Mouse (Mus musculus) MEL (cell line): ENCODE results near the gene Skida1. TPM values are rescaled to one million over a fixed set of nuclear protein-coding genes. Genes with fewer than 3 reads are reported as not detected.

Experiments used
- DNase-seq: peaks from one replicate; pipeline ENCODE4 v3.0.0; 2011; ENCODE audit warnings: low read depth, low spot score
- H3K27ac ChIP-seq: 2 replicates; pipeline ENCODE4 v1.5.1; 2012; ENCODE audit warnings: low read depth, mild to moderate bottlenecking, control low read depth, low read length, moderate library complexity; ENCODE audit not compliant: control insufficient read depth
- H3K27me3 ChIP-seq, 2 experiments: fragments of 150-350 bp in 1 of 2; sonication (generic) in 1 of 2; 2 replicates each; pipeline ENCODE4 v1.6.1; 2012; ENCODE audit warnings: low read length in 2 of 2, mild to moderate bottlenecking in 2 of 2, improper control_type of control experiment in 1 of 2, moderate library complexity in 1 of 2; ENCODE audit not compliant: insufficient read depth in 2 of 2, control insufficient read depth in 1 of 2
- H3K36me3 ChIP-seq, 2 experiments: 2 replicates each; pipeline ENCODE4 v1.6.1; 2012 to 2014; ENCODE audit warnings: low read length in 2 of 2, improper control_type of control experiment in 1 of 2, inconsistent platforms in 1 of 2, mild to moderate bottlenecking in 1 of 2; ENCODE audit not compliant: insufficient read depth in 2 of 2, control insufficient read depth in 1 of 2
- H3K4me1 ChIP-seq, 2 experiments: fragments of 150-350 bp in 1 of 2; sonication (generic) in 1 of 2; 2 replicates each; pipeline ENCODE4 v1.6.1; 2012; ENCODE audit warnings: low read length in 2 of 2, improper control_type of control experiment in 1 of 2, mild to moderate bottlenecking in 1 of 2; ENCODE audit not compliant: insufficient read depth in 2 of 2, control insufficient read depth in 1 of 2
- H3K4me3 ChIP-seq, 2 experiments: fragments of 150-350 bp in 1 of 2; sonication (generic) in 1 of 2; 2 replicates each; pipeline ENCODE4 v1.5.1; 2012; ENCODE audit warnings: low read depth in 2 of 2, low read length in 2 of 2, mild to moderate bottlenecking in 2 of 2, moderate library complexity in 2 of 2, control low read depth in 1 of 2, improper control_type of control experiment in 1 of 2; ENCODE audit not compliant: control insufficient read depth in 1 of 2, insufficient read depth in 1 of 2
- H3K79me2 ChIP-seq: 2 replicates; pipeline ENCODE4 v1.6.1; 2012; ENCODE audit warnings: mild to moderate bottlenecking, low read length, moderate library complexity; ENCODE audit not compliant: control insufficient read depth, poor library complexity, insufficient read depth
- H3K9ac ChIP-seq: 2 replicates; pipeline ENCODE4 v1.6.1; 2012; ENCODE audit warnings: low read depth, mild to moderate bottlenecking, control low read depth, low read length, moderate library complexity; ENCODE audit not compliant: control insufficient read depth, poor library complexity, severe bottlenecking
- H3K9me3 ChIP-seq: fragments of 150-350 bp; sonication (generic); replicated peaks from 2 replicates; pipeline ENCODE4 v1.6.1; 2012; ENCODE audit warnings: mild to moderate bottlenecking, low read length, improper control_type of control experiment, moderate library complexity; ENCODE audit not compliant: insufficient read depth
- BHLHE40 ChIP-seq: IDR thresholded peaks from 2 replicates; pipeline ENCODE4 v1.6.1; 2012; ENCODE audit warnings: low read depth, mild to moderate bottlenecking, inconsistent platforms, low read length, improper control_type of control experiment, borderline replicate concordance
- CTCF ChIP-seq, 3 experiments: IDR thresholded peaks in 2 of 3; conservative IDR thresholded peaks in 1 of 3; 2 replicates each; pipeline ENCODE4 v1.5.1; 2011 to 2012; ENCODE audit warnings: low read length in 3 of 3, low read depth in 2 of 3, mild to moderate bottlenecking in 2 of 3, improper control_type of control experiment in 1 of 3, inconsistent platforms in 1 of 3, mixed read lengths in 1 of 3, moderate library complexity in 1 of 3; ENCODE audit not compliant: control insufficient read depth in 1 of 3, insufficient read depth in 1 of 3, poor library complexity in 1 of 3, severe bottlenecking in 1 of 3
- E2F4 ChIP-seq: IDR thresholded peaks from 2 replicates; pipeline ENCODE4 v1.6.1; 2011; ENCODE audit warnings: low read depth, low read length, improper control_type of control experiment, borderline replicate concordance
- EP300 ChIP-seq, 2 experiments: IDR thresholded peaks; 2 replicates each; pipeline ENCODE4 v1.6.1; 2011; ENCODE audit warnings: improper control_type of control experiment in 2 of 2, low read length in 2 of 2, low read depth in 1 of 2, mild to moderate bottlenecking in 1 of 2
- ETS1 ChIP-seq: IDR thresholded peaks from 2 replicates; pipeline ENCODE4 v1.6.1; 2012; ENCODE audit warnings: low read depth, mild to moderate bottlenecking, inconsistent platforms, low read length, improper control_type of control experiment, moderate library complexity
- GABPA ChIP-seq: IDR thresholded peaks from 2 replicates; pipeline ENCODE4 v1.6.1; 2012; ENCODE audit warnings: low read depth, mild to moderate bottlenecking, inconsistent platforms, low read length, improper control_type of control experiment, moderate library complexity
- GATA1 ChIP-seq: IDR thresholded peaks from 2 replicates; pipeline ENCODE4 v1.6.1; 2011; ENCODE audit warnings: low read depth, low read length, improper control_type of control experiment
- KAT2A ChIP-seq: conservative IDR thresholded peaks from 2 replicates; pipeline ENCODE4 v1.6.1; 2012; ENCODE audit warnings: low read depth, low read length, improper control_type of control experiment, inconsistent platforms
- MAX ChIP-seq: IDR thresholded peaks from 2 replicates; pipeline ENCODE4 v1.6.1; 2011; ENCODE audit warnings: low read length, improper control_type of control experiment
- MEF2A ChIP-seq: IDR thresholded peaks from 2 replicates; pipeline ENCODE4 v1.6.1; 2014; ENCODE audit warnings: low read depth, mild to moderate bottlenecking, inconsistent platforms, low read length, improper control_type of control experiment; ENCODE audit not compliant: poor library complexity, insufficient replicate concordance, severe bottlenecking; ENCODE audit errors: extremely low read depth
- MYC ChIP-seq: IDR thresholded peaks from 2 replicates; pipeline ENCODE4 v1.6.1; 2011; ENCODE audit warnings: low read depth, mild to moderate bottlenecking, low read length, improper control_type of control experiment, moderate library complexity
- NELFE ChIP-seq: IDR thresholded peaks from 2 replicates; pipeline ENCODE4 v1.6.1; 2011; ENCODE audit warnings: low read depth, low read length, improper control_type of control experiment
- POLR2A ChIP-seq, 2 experiments: IDR thresholded peaks; 2 replicates each; pipeline ENCODE4 v1.6.1; 2011 to 2012; ENCODE audit warnings: low read length in 2 of 2, mild to moderate bottlenecking in 2 of 2, control low read depth in 1 of 2, improper control_type of control experiment in 1 of 2, low read depth in 1 of 2, moderate library complexity in 1 of 2; ENCODE audit not compliant: control insufficient read depth in 1 of 2, insufficient read depth in 1 of 2, poor library complexity in 1 of 2
- RAD21 ChIP-seq: IDR thresholded peaks from 2 replicates; pipeline ENCODE4 v1.6.1; 2011; ENCODE audit warnings: mild to moderate bottlenecking, low read depth, low read length, improper control_type of control experiment
- RCOR1 ChIP-seq: IDR thresholded peaks from 2 replicates; pipeline ENCODE4 v1.6.1; 2012; ENCODE audit warnings: low read depth, mild to moderate bottlenecking, inconsistent platforms, low read length, improper control_type of control experiment
- SIN3A ChIP-seq: IDR thresholded peaks from 2 replicates; pipeline ENCODE4 v1.6.1; 2012; ENCODE audit warnings: low read length, improper control_type of control experiment, inconsistent platforms
- SMC3 ChIP-seq: IDR thresholded peaks from 2 replicates; pipeline ENCODE4 v1.6.1; 2011; ENCODE audit warnings: low read depth, low read length, improper control_type of control experiment
- TAL1 ChIP-seq: IDR thresholded peaks from 2 replicates; pipeline ENCODE4 v1.6.1; 2012; ENCODE audit warnings: mild to moderate bottlenecking, inconsistent platforms, low read length, moderate library complexity, mixed read lengths
- TBP ChIP-seq: IDR thresholded peaks from 2 replicates; pipeline ENCODE4 v1.8.0; 2011; ENCODE audit warnings: low read depth, low read length, improper control_type of control experiment
- USF1 ChIP-seq: IDR thresholded peaks from 2 replicates; pipeline ENCODE4 v1.6.1; 2014; ENCODE audit warnings: low read depth, mild to moderate bottlenecking, inconsistent platforms, low read length, improper control_type of control experiment, moderate library complexity
- ZKSCAN1 ChIP-seq: IDR thresholded peaks from 2 replicates; pipeline ENCODE4 v1.6.1; 2012; ENCODE audit warnings: low read depth, mild to moderate bottlenecking, inconsistent platforms, low read length, improper control_type of control experiment, moderate library complexity
- ZNF384 ChIP-seq: IDR thresholded peaks from 2 replicates; pipeline ENCODE4 v1.6.1; 2012; ENCODE audit warnings: low read depth, mild to moderate bottlenecking, inconsistent platforms, low read length, improper control_type of control experiment
- polyA plus RNA-seq, 2 experiments: library from polyadenylated mRNA; stranded (reverse) in 1 of 2; unstranded in 1 of 2; fragments of >175 nt in 1 of 2; fragments of >200 nt in 1 of 2; gene quantifications; 2 replicates each; pipeline versions ENCODE4 v1.2.1 to v1.2.4; 2012; ENCODE audit warnings: low replicate concordance in 2 of 2, low read depth in 1 of 2; ENCODE audit not compliant: insufficient read length in 2 of 2, insufficient read depth in 1 of 2, missing spikeins in 1 of 2
- total RNA-seq: library from RNA; depleted of rRNA; stranded (reverse); fragments of 300-350 nt; gene quantifications from 2 replicates; pipeline ENCODE4 v1.2.3, GENCODE M21; 2012

The Skida1 gene
- total and polyA plus RNA-seq, 3 experiments, result 0.12 to 0.88 TPM; not detected in 1

- H3K27me3 ChIP-seq, result peaks cover 14 to 24% of the 10 kb centered on the region in 2 experiments
- H3K9ac ChIP-seq, result no peak overlapping the region
Measured at GRCm38 (mm10) chr2:18038895-18039371, 9.9 kb downstream of the Skida1 start.

DNA sequence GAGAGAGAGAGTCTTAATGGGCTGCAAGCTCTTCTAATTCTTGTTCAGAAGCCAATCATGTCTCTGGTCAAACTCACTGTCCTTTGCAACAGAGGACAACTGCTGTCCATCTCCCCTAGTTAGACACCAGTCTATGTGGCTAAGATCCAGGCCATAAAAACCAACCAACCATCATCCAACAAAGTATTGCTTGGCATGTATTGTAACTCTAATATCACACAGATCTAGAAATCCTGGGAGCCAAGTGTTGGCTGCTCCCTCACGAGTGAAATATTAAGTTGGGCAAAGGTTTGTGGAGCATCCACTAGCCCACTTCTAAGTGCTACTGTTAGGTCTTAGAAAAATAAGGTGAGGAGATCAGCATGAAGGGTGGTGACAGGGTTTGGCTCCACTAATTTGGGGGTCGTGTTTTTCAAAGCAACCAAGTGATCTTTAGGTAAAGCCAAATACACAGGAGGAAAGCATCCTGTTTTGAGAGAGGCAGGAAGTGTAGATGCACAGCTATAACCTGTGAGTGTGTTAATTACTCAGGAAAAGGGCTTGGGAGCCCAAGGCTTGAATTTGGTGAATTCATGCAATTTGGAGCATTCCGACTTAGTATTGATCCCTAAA is 10.6 kb downstream of the Skida1 start:
- H3K9ac ChIP-seq, result no peak overlapping the region
- H3K27me3 ChIP-seq, result peaks cover 16 to 20% of the 10 kb centered on the region in 2 experiments
- TF ChIP-seq SIN3A, result no peak
- no peak for TF ChIP-seq EP300 (IDR thresholded peaks at IDR 0.05; ENCODE audit: low read depth in 1 of 2, low read length in 2 of 2)
- no peak for TF ChIP-seq E2F4
- TF ChIP-seq POLR2A (IDR thresholded peaks at IDR 0.05; ENCODE audit: control insufficient read depth in 1 of 2, insufficient read depth in 1 of 2, low read depth in 1 of 2, low read length in 2 of 2, poor library complexity in 1 of 2), result no peak
- TF ChIP-seq ZNF384, result no peak
- TF ChIP-seq KAT2A, result no peak
- TF ChIP-seq MEF2A, result no peak
- no peak for TF ChIP-seq CTCF (IDR thresholded peaks at IDR 0.05 in 2 of 3, conservative IDR thresholded peaks at IDR 0.05 in 1 of 3; ENCODE audit: control insufficient read depth in 1 of 3, insufficient read depth in 1 of 3, low read depth in 2 of 3, low read length in 3 of 3, poor library complexity in 1 of 3, severe bottlenecking in 1 of 3)
- no peak for TF ChIP-seq NELFE
- no peak for TF ChIP-seq MAX
- TF ChIP-seq BHLHE40, result no peak
- no peak for TF ChIP-seq RAD21
- no peak for TF ChIP-seq GATA1
- TF ChIP-seq USF1, result no peak
- no peak for TF ChIP-seq SMC3

More at GRCm38 (mm10) chr2:18038895-18039371, 9.9 kb downstream of the Skida1 start:
- no peak overlapping the region for H3K27ac ChIP-seq
- no peak overlapping the region for H3K4me3 ChIP-seq
- no peaks in the 10 kb centered on the region for H3K9me3 ChIP-seq
- H3K79me2 ChIP-seq, result no peaks in the 10 kb centered on the region
- H3K36me3 ChIP-seq, result no peaks in the 10 kb centered on the region
- no peak for DNase-seq
- H3K4me1 ChIP-seq, result no peaks in the 10 kb centered on the region
- TF ChIP-seq RCOR1 (no peak), TBP (no peak), GABPA (no peak), ZNF384 (no peak), ETS1 (no peak), RAD21 (no peak), SMC3 (no peak), MYC (no peak), TAL1 (no peak), ZKSCAN1 (no peak)

More for the DNA sequence above, 10.6 kb downstream of the Skida1 start:
- no peaks in the 10 kb centered on the region for H3K9me3 ChIP-seq
- no peak overlapping the region for H3K4me3 ChIP-seq
- no peaks in the 10 kb centered on the region for H3K36me3 ChIP-seq
- H3K79me2 ChIP-seq, result no peaks in the 10 kb centered on the region
- DNase-seq, result no peak
- no peaks in the 10 kb centered on the region for H3K4me1 ChIP-seq
- no peak overlapping the region for H3K27ac ChIP-seq
